ENCODE assay signal across 9 mouse cellular contexts in genomic region chr3:40443788-40444595, GRCm38 (mm10).
DNase-seq lines count a peak whose midpoint lies in the region; ATAC-seq and TF ChIP-seq lines count a peak whose summit lies in the region.
"Had no signal": no experiment of that assay in that cellular context is flagged by ENCODE, and none has a peak within 500 bp of the region (broad histone marks: within the 10 kb centered on the region; RNA-seq: fewer than 3 reads in every experiment).

No protein-coding gene starts in this region.

- H3K9me3 ChIP-seq in liver, postnatal 0 days (ENCODE audit: low read length): no peaks in the 10 kb centered on the region

- no peaks in the 10 kb centered on the region for H3K27me3 ChIP-seq in liver, postnatal 0 days (ENCODE audit: insufficient read depth, low read length)

- TF ChIP-seq EP300 in liver, postnatal 0 days (IDR thresholded peaks at IDR 0.05; ENCODE audit: low read depth): no peak

- H3K36me3 ChIP-seq in liver, postnatal 0 days (replicated peaks; ENCODE audit: insufficient read depth, low read length): no peaks in the 10 kb centered on the region

- TF ChIP-seq CTCF in liver, postnatal 0 days (IDR thresholded peaks at IDR 0.05; ENCODE audit: low read depth): peak; percentile 74

- no peak for ATAC-seq in liver, postnatal 0 days
- no peak for ATAC-seq in inflammation-experienced regulatory T-cells, adult 6 months

- no peak overlapping the region for H3K4me2 ChIP-seq in liver, postnatal 0 days (ENCODE audit: low read depth, low read length)

- no peak overlapping the region for H3K4me3 ChIP-seq in liver, postnatal 0 days (ENCODE audit: low read depth, low read length)

- DNase-seq in B cell, adult 2 months: peak; percentile 21 to 32
- DNase-seq in MEL-GATA-1-ER (ENCODE audit: extremely low read depth, low read depth): peak; percentile 15
- peak; percentile 65 to 78 for DNase-seq in cerebellum, postnatal 25 days
- peak; percentile 79 to 81 for DNase-seq in frontal cortex, postnatal 36 days (ENCODE audit: low spot score in 2 of 2)
- DNase-seq in kidney, postnatal 10 days: peak; percentile 86
- DNase-seq in liver, postnatal 0 days: peak; percentile 66
- peak; percentile 31 for DNase-seq in ovary, postnatal 36 days (ENCODE audit: low spot score)

- 36% methylated on average over 20 of the region's 20 CpGs for WGBS in liver, postnatal 0 days (ENCODE audit: insufficient replicate concordance)

- H3K27ac ChIP-seq in liver, postnatal 0 days (ENCODE audit: low read depth): no peak overlapping the region
- H3K27ac ChIP-seq: macrophage had no signal

- no peak overlapping the region for H3K9ac ChIP-seq in liver, postnatal 0 days (replicated peaks)

- H3K4me1 ChIP-seq in liver, postnatal 0 days (ENCODE audit: insufficient read depth): no peaks in the 10 kb centered on the region

Comparison
In these comparisons a context has a peak if more than half of its experiments do, and no peak if none do; other contexts are left out.
1. DNase-seq: peak in every context shown above with its lines; median percentile 86 in kidney, postnatal 10 days; 80 in frontal cortex, postnatal 36 days; 72 in cerebellum, postnatal 25 days; 66 in liver, postnatal 0 days; 31 in ovary, postnatal 36 days; 26 in B cell, adult 2 months; 15 in MEL-GATA-1-ER.